Mouse (Mus musculus) liver, embryonic 14.5 days (tissue): ENCODE data around the gene Tada3.

Source experiments
- CTCF ChIP-seq: IDR thresholded peaks from 2 replicates; pipeline ENCODE4 v1.5.1; 2016; ENCODE audit warnings: antibody characterized with exemption, low read depth, control low read depth
- EP300 ChIP-seq: IDR thresholded peaks from 2 replicates; pipeline ENCODE4 v1.6.1; 2016; ENCODE audit warnings: antibody characterized with exemption, low read depth

GRCm38 (mm10) chr6:113377172-113377495 lies 549 bp downstream of the Tada3 start:
- TF ChIP-seq CTCF (no peak), EP300 (no peak)
